Mouse (Mus musculus) megakaryocyte-erythroid progenitor cell, adult 5 weeks (primary cell): ENCODE data around the gene Gm20604. TPM values are rescaled to one million over a fixed set of nuclear protein-coding genes. Genes with fewer than 3 reads are reported as not detected.

Experiments used
- polyA plus RNA-seq: library from polyadenylated mRNA; stranded (reverse); fragments of >175 nt; gene quantifications from 2 replicates; pipeline ENCODE4 v1.2.3, GENCODE M21; 2012

Gene Gm20604
- 2.3 and 2.7 TPM in 2 replicates for polyA plus RNA-seq

DNA sequence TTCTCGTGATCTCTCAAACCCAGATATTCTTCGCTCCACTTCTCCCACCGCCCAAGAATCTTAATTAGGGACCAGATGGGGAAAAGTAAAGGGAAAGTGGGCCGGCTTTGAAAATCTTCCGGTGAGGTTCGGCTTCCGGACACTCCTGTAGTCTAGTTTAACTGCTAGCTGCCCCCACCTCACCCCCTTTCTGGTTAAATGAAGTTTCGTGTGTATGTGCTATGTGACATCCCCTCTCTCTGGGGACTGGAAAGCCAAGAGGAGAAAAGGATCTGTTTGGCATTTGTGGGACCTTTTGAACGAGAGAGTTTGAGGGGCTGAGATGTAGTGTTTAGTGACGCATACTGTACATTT is at the start of gene Gm20604:
Gm20604 (minus strand) TSS at position 270 of the 354 bp plus-strand sequence.

DNA sequence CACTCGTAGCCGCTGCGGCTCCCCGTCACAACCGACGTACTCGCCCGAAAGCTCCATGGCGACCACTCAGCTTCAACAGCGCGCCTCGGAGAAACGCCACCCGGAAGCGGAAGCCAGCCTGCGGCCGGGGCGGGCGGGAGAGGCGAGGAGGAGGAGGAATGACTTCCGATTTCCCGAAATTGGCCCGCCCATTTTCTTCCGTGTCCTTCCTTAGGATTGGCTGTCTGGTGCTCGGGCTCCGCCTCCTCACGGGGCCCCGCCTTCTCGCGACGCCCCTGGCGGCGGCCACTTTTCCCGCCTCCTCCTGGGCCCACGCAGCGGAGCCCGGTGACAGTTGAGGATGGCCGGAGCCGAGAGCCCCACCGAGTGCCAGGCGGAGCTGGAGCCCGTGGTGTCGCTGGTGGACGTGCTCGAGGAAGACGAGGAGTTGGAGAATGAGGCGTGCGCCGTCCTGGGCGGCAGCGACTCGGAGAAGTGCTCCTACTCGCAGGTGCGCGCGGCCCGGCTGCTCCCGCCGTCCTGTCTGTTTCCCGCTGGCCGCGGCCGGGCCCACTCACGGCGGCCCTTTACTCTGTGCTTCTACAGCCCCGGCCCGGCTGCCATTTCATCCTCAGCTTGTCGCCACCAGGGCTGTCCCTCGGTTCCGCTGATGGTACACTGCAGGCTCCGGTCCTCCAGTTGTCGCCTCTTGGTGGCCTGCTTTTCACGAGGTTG is 626 bp downstream of the Gm20604 start, which contains the start of the genes Gm28051, Gon7 and Ubr7:
Gm28051 (minus strand) TSS at position 77 of the 714 bp plus-strand sequence.
Gon7 (minus strand) TSS at position 115 of the 714 bp plus-strand sequence.
Ubr7 (plus strand) TSS at position 279 of the 714 bp plus-strand sequence.

DNA sequence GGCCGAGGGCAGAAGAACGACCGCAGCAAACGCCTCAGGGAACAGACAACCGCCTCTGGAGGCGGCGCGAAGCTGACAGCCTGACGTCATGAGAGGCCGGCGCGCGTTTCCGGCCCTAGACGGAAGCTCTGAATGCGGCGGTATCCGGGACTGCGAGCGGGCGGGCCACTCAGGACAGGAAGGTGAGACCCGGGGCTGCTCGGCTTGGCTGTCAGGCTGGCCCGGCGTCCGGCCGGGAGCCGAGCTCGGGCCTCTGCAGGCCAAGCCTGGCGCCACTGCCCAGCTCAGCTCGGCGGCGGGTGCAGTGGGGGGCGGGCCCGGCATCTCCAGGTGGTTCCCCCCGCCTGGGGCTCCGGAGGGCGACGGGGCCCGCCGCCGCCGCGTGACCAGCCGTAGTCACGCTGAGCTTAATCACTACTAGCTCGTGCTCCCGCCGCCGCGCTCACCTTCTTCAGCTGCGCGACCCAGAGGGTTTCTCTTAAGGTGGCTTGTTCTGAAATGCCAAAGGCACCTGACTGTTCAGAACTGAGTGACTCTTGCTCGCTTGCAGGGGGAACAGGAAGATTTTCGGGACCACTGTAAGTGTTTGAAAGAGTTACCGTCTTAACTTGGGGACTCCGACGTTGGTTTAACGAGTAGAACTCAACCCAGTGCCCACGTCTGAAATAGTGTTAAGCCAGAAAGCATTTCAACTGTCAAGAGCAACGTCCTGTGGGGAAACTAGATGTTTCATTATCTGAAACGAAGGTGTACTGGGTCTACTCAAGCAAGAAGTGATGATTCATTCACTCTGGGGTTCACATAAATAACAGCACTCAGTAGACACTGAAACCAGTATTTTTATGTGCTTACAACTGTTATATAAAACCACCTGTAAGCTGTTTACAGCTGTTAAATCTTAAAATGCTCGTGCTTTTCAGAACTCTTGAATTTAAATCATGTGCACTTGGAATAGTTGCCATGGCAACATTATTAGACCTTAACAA is 14.6 kb downstream of the Gm20604 start, which contains the start of the genes Moap1 and Tmem251:
Moap1 (minus strand) TSS at position 73 of the 986 bp plus-strand sequence.
Tmem251 (plus strand) TSS at position 174 of the 986 bp plus-strand sequence.

DNA sequence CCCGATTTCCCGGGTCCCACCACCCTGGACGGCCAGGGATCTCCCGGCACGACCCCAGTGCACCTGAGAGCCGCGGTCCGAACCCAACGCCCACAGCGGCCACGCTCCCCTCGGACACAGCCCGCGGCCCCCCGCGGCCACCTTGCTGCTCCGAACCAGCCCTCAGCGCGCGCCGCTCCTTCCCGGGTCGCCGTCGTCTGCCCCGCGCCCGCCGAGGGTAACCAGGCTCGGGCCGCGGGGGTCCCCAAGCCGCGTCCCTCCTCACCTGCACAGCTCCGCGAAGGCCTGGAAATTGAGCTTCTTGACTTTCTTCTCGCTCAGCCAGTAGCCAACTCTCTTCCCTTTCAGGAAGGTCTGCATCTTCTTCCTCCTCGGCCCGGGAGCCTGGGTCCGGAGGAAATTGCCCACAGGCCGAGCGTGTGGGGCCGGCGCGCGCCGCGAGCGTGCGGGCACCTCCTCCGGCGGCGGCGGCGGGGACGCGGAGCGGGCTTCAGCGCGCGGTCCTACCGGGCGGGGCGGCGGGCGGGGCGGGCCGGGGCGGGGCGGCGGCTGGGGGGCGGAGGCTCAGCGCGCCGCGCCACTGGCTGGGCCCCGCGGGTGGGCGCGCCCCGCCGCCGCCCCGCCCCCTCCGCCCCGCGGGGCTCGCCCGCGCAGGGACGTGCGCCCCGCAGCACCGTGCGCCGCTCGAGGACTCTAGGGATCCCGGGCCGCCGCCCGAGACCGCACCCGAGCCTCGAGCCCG is 53.8 kb downstream of the Gm20604 start, which contains the start of gene Itpk1:
Itpk1 (minus strand) TSS at position 474 of the 742 bp plus-strand sequence.

Other genes starting within 250 kb of the Gm20604 start
- gene Chga, start 203.7 kb downstream of the Gm20604 start, polyA plus RNA-seq = 0.14 and 0.23 TPM in 2 replicates
- 38.1 and 45.0 TPM in 2 replicates for gene Itpk1, start 53.7 kb downstream of the Gm20604 start, polyA plus RNA-seq
- gene Moap1, start 15.0 kb downstream of the Gm20604 start, polyA plus RNA-seq = 2.3 and 2.6 TPM in 2 replicates
- gene Tmem251, start 14.9 kb downstream of the Gm20604 start, polyA plus RNA-seq = 1.9 and 2.5 TPM in 2 replicates
- 2.5 TPM in 1 of 2 replicates, not detected in the other for gene Gm28051, start 907 bp downstream of the Gm20604 start, polyA plus RNA-seq
- gene Gon7, start 869 bp downstream of the Gm20604 start, polyA plus RNA-seq = 19.3 and 26.9 TPM in 2 replicates
- gene Ubr7, start 705 bp downstream of the Gm20604 start, polyA plus RNA-seq = 18.5 and 21.5 TPM in 2 replicates
- gene Btbd7, start 119.8 kb upstream of the Gm20604 start, polyA plus RNA-seq = 2.5 and 2.7 TPM in 2 replicates
- not detected in 2 replicates for gene Cox8c, start 140.6 kb upstream of the Gm20604 start, polyA plus RNA-seq
- gene Unc79, start 190.2 kb upstream of the Gm20604 start, polyA plus RNA-seq = 0.04 TPM in 1 of 2 replicates, not detected in the other